Mouse (Mus musculus): Measurements from ENCODE around the gene Bsn. TPM values are rescaled to one million over a fixed set of nuclear protein-coding genes. Genes with fewer than 3 reads are reported as not detected.

Gene Bsn
- polyA plus RNA-seq, 1 experiment from 2014 or later = 0.59 TPM

DNA sequence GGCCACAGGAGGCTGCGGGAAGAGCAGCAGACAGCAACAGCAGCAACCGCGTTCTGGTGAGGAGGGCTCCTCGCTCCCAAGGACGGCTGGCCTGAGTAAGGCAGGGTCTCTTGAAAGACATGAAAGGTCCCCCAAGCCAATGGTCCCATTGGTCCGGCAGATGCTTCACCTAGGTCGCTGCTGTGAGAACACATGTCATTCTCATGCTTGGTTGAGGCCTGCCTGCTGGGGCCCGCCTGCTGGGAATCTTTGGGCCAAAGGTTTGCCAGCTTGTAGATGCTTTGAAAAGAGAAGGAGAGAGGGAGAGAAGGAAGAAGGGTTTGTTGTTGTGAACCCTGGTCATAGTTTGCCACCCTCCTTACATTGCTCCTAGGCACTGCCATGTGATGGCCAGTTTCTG lies 90.6 kb downstream of the Bsn start:
- no peak overlapping the region for H3K4me2 ChIP-seq (ENCODE audit: low read depth, low read length)
- no peaks in the 10 kb centered on the region for H3K36me3 ChIP-seq (replicated peaks; ENCODE audit: insufficient read depth, low read length)
- H3K9me3 ChIP-seq (ENCODE audit: low read length) = no peaks in the 10 kb centered on the region
- H3K4me1 ChIP-seq (ENCODE audit: insufficient read depth) = peaks cover 26% of the 10 kb centered on the region
- no peak overlapping the region for H3K4me3 ChIP-seq (ENCODE audit: low read depth, low read length)
- ATAC-seq (no peak), DNase-seq (no peak)
- 89% methylated on average over 8 of the region's 8 CpGs for WGBS (ENCODE audit: insufficient replicate concordance)
- no peak for TF ChIP-seq EP300 (IDR thresholded peaks at IDR 0.05; ENCODE audit: low read depth)
- no peak for TF ChIP-seq CTCF (IDR thresholded peaks at IDR 0.05; ENCODE audit: low read depth)
- no peaks in the 10 kb centered on the region for H3K27me3 ChIP-seq (ENCODE audit: insufficient read depth, low read length)
- no peak overlapping the region for H3K27ac ChIP-seq (ENCODE audit: low read depth)
- no peak overlapping the region for H3K9ac ChIP-seq (replicated peaks)

DNA sequence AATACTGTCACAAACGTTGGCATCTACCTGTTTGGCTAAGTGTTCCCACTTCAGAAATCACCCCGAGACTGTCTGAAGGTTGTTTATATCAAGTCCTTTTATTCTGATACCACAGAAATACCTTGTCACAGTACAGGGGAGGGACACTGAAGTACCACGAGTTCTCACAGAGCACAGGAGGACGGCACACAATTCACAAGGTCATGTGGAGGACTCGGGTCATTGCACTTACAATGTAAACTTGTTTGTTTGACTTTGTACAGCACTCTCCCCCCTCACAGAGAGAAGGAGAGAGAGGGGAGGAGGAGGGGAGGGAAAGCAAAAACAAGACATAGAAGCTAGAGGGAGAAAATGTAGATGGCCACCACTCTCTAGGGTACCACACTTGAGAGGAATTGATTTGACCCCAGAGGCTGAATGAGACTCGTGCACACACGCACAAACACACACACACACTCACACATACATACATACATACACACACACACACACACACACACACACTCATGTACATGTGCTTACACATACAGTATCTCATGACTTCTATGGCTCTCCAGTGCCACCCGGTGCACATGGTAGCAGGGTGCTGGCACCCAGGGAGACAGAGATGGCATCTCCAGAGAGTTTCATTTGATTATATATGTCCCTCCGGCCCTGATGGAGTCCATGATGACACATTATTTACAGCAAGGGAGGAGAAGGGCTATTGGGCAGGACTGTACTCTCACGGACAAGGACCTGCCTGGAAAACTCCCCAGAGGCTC lies 94.1 kb downstream of the Bsn start:
- H3K4me3 ChIP-seq (ENCODE audit: low read depth, low read length) = peak overlapping the region; percentile 76
- DNase-seq (peak; percentile 57), ATAC-seq (peak; percentile 57)
- peaks cover 19% of the 10 kb centered on the region for H3K36me3 ChIP-seq (replicated peaks; ENCODE audit: insufficient read depth, low read length)
- TF ChIP-seq EP300 (IDR thresholded peaks at IDR 0.05; ENCODE audit: low read depth) = peak; percentile 14; the same call in 1 of the 2 replicates
- peak; percentile 54 for TF ChIP-seq CTCF (IDR thresholded peaks at IDR 0.05; ENCODE audit: low read depth)
- WGBS (ENCODE audit: insufficient replicate concordance) = 40% methylated on average over 10 of the region's 10 CpGs
- peaks cover 33% of the 10 kb centered on the region for H3K4me1 ChIP-seq (ENCODE audit: insufficient read depth)
- peak overlapping the region; percentile 92 for H3K4me2 ChIP-seq (ENCODE audit: low read depth, low read length)
- H3K27ac ChIP-seq (ENCODE audit: low read depth) = peak overlapping the region; percentile 98
- H3K27me3 ChIP-seq (ENCODE audit: insufficient read depth, low read length) = no peaks in the 10 kb centered on the region
- H3K9me3 ChIP-seq (ENCODE audit: low read length) = no peaks in the 10 kb centered on the region
- H3K9ac ChIP-seq (replicated peaks) = peak overlapping the region; percentile 92

DNA sequence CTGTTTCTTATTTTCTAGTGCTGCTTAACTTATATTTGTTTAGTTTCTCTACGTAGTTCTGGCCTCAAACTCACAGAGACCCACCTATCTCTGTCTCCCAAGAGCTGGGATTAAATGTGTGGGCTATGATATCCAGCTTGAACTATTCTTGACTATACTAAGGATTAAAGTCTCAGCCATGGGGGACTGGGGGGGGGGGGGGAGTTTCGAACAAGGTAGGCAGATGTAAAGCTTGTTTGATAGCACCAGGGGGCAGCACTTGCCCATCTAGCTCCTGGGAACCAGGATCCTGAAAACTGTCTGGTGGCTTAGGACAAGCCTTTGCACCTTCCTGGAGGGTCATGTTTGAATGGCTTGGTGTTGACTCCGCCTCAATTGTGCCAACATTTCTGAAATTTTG lies 94.7 kb downstream of the Bsn start:
- no peaks in the 10 kb centered on the region for H3K27me3 ChIP-seq (ENCODE audit: insufficient read depth, low read length)
- peak overlapping the region; percentile 92 for H3K9ac ChIP-seq (replicated peaks)
- H3K4me3 ChIP-seq (ENCODE audit: low read depth, low read length) = peak overlapping the region; percentile 76
- H3K27ac ChIP-seq (ENCODE audit: low read depth) = peak overlapping the region; percentile 98
- peak overlapping the region; percentile 92 for H3K4me2 ChIP-seq (ENCODE audit: low read depth, low read length)
- TF ChIP-seq CTCF (IDR thresholded peaks at IDR 0.05; ENCODE audit: low read depth) (peak; percentile 90), EP300 (IDR thresholded peaks at IDR 0.05; ENCODE audit: low read depth) (no peak)
- peak; percentile 85 for DNase-seq
- H3K9me3 ChIP-seq (ENCODE audit: low read length) = no peaks in the 10 kb centered on the region
- ATAC-seq = peak; percentile 59
- 4% methylated on average over 3 of the region's 3 CpGs for WGBS (ENCODE audit: insufficient replicate concordance)
- peaks cover 25% of the 10 kb centered on the region for H3K36me3 ChIP-seq (replicated peaks; ENCODE audit: insufficient read depth, low read length)
- peaks cover 33% of the 10 kb centered on the region for H3K4me1 ChIP-seq (ENCODE audit: insufficient read depth)

DNA sequence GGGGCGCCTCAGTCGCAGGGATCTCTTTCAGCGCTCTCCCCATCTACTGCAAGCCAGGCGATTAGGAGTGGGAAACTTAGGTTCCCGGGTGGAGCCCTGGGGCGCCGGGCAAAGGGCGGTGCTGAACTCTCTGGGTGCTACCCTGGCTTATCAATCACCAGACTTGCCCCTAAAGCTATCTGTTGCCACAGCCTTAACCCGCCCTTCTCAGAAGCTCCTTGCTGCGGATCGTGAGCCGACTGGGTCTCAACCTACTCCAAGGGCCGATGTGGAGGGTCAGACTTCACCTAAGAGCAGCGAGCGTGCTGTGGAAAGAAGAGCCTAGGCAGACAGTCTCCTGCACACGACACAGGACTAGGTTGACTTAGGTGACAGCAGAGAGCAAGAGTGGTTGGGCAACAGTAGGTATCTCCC lies 95.2 kb downstream of the Bsn start:
- Histone ChIP-seq H3K27ac (ENCODE audit: low read depth) (peak overlapping the region; percentile 98), H3K4me2 (ENCODE audit: low read depth, low read length) (peak overlapping the region; percentile 92), H3K27me3 (ENCODE audit: insufficient read depth, low read length) (no peaks in the 10 kb centered on the region), H3K4me1 (ENCODE audit: insufficient read depth) (peaks cover 33% of the 10 kb centered on the region), H3K9me3 (ENCODE audit: low read length) (no peaks in the 10 kb centered on the region), H3K36me3 (replicated peaks; ENCODE audit: insufficient read depth, low read length) (peaks cover 30% of the 10 kb centered on the region), H3K9ac (replicated peaks) (peak overlapping the region; percentile 92), H3K4me3 (ENCODE audit: low read depth, low read length) (peak overlapping the region; percentile 76)
- TF ChIP-seq CTCF (IDR thresholded peaks at IDR 0.05; ENCODE audit: low read depth) = no peak
- peak; percentile 95 for TF ChIP-seq EP300 (IDR thresholded peaks at IDR 0.05; ENCODE audit: low read depth)
- under 1% methylated on average over 16 of the region's 16 CpGs for WGBS (ENCODE audit: insufficient replicate concordance)
- DNase-seq (peak; percentile 87), ATAC-seq (peak; percentile 79)

DNA sequence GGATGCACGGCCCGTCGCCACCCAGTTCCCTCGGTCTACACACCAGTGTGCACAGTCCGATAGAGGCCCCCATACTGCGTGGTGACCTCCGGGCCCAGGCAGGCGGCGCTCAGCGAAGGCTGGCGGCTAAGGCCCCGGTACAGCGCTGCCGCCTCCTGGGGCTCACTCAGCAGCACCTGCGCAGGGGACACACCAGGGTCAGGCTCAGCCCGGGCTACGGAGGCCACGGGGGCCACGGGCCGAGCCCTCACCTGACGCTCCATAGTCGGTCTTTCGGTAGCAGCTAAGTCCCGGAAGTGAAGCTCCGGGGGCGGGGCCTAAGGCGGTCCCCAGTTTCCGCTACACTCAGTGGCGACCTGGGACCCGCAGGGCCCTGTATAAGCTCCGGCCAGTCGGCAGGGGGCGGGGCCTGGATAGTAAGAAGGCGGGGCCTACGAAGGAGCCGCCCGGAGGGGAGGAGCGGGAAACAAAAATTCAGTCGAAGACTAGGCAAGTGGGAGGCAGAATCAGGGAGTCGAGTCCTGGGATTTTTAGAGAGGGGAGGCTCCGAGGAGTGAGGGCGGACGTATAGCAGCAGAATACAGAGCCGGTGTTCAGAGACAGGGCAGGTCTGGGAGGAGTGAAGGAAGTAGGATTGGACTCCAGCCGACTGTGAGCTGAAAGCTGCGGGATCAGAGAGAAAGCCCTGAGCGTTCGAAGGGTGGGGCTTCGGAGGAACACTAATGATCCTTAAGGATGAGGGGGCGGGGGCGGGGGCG lies 95.8 kb downstream of the Bsn start, which contains the start of gene Apeh:
Apeh (minus strand) TSS at position 423 of the 758 bp plus-strand sequence.
- TF ChIP-seq EP300 (IDR thresholded peaks at IDR 0.05; ENCODE audit: low read depth) (no peak; the same call in 1 of the 2 replicates), CTCF (IDR thresholded peaks at IDR 0.05; ENCODE audit: low read depth) (peak; percentile 33; the same call in 1 of the 2 replicates)
- Histone ChIP-seq H3K4me1 (ENCODE audit: insufficient read depth) (peaks cover 33% of the 10 kb centered on the region), H3K4me3 (ENCODE audit: low read depth, low read length) (peak within 1 kb of the TSS; percentile 76), H3K27ac (ENCODE audit: low read depth) (peak within 1 kb of the TSS; percentile 98), H3K36me3 (replicated peaks; ENCODE audit: insufficient read depth, low read length) (peaks cover 37% of the 10 kb centered on the region), H3K27me3 (ENCODE audit: insufficient read depth, low read length) (no peaks in the 10 kb centered on the region), H3K9ac (replicated peaks) (peak within 1 kb of the TSS; percentile 92), H3K4me2 (ENCODE audit: low read depth, low read length) (peak within 1 kb of the TSS; percentile 92), H3K9me3 (ENCODE audit: low read length) (no peaks in the 10 kb centered on the region)
- ATAC-seq (peak; percentile 83), DNase-seq (peak; percentile 99)
- WGBS (ENCODE audit: insufficient replicate concordance) = under 1% methylated on average over 52 of the region's 52 CpGs

DNA sequence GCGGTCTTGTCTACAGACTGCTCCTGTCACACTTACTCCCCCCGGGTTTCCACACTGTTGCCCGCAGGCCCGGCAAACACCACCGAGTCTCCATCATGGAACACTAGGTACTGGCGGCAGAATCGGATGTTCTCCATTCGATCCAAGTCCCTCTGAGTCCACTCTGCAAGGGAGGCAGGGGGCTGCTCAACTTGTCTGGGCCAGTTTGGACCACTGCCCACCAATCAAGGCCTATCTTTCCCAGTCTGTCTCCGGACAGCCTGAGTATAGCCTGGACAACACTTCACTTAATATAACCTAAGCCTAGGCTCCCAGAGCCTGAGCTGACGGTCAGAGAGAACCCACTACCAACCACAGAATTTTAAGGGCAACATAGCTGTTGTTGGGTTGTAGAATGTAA lies 96.6 kb downstream of the Bsn start:
- no peaks in the 10 kb centered on the region for H3K27me3 ChIP-seq (ENCODE audit: insufficient read depth, low read length)
- DNase-seq = no peak
- peak overlapping the region; percentile 92 for H3K4me2 ChIP-seq (ENCODE audit: low read depth, low read length)
- H3K27ac ChIP-seq (ENCODE audit: low read depth) = peak overlapping the region; percentile 98
- peak overlapping the region; percentile 76 for H3K4me3 ChIP-seq (ENCODE audit: low read depth, low read length)
- TF ChIP-seq EP300 (IDR thresholded peaks at IDR 0.05; ENCODE audit: low read depth) (no peak), CTCF (IDR thresholded peaks at IDR 0.05; ENCODE audit: low read depth) (no peak)
- peaks cover 31% of the 10 kb centered on the region for H3K4me1 ChIP-seq (ENCODE audit: insufficient read depth)
- 63% methylated on average over 10 of the region's 10 CpGs for WGBS (ENCODE audit: insufficient replicate concordance)
- peaks cover 44% of the 10 kb centered on the region for H3K36me3 ChIP-seq (replicated peaks; ENCODE audit: insufficient read depth, low read length)
- no peaks in the 10 kb centered on the region for H3K9me3 ChIP-seq (ENCODE audit: low read length)
- H3K9ac ChIP-seq (replicated peaks) = peak overlapping the region; percentile 92
- ATAC-seq = no peak

Data from liver, postnatal 0 days (tissue).